Mouse (Mus musculus) A20 (cell line): ENCODE measurements around the gene Rai14.
A peak's percentile ranks its signal among the peaks of the same experiment; 100 is the strongest.

Experiments used
- DNase-seq: peaks from one replicate; pipeline ENCODE4 v3.0.0-alpha.2; 2011; ENCODE audit warnings: low read depth, low spot score

Rai14 gene

DNA sequence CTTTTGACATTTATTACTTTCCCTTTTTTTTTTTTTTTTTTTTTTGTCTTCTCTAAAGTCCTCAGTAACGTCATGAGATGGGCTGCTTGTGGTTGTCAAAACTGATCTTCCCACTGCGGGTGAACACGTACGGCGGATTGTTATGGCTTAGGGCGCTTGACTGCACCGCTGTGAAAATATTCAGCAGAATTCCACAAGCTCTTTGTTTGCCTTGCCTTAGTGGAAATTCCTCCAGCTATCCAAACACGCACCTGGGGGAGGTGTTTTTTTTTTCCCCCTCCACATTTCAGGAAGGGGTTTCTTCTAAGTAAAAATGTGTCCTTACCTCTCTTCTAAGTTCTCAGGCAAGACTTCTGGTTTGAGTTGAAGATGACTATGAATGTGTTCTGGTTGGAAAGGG lies 6.2 kb upstream of the Rai14 start:
- DNase-seq: no peak

DNA sequence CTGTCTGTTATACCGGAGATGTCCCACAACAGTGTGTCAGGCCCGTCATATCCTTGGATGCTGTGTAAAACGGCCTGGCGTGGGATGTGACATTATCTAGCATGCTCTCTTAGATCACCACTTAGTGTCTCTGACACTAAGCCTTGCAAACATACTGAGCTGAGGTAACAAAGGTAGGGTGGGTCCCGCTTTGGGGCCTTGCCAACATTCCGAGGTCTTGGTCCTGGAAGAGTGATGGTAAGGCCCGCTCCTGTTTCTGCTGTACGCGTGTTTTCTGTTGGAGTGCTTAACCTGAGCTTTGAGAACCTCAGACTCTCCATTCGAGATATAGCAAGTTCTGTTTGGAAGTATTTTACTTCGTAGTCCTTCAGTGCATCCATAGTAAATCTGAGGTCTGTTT lies 5.8 kb upstream of the Rai14 start:
- no peak for DNase-seq

- DNase-seq: no peak
These were observed 5.1 kb upstream of the Rai14 start for GRCm38 (mm10) chr15:10719511-10719910.

DNA sequence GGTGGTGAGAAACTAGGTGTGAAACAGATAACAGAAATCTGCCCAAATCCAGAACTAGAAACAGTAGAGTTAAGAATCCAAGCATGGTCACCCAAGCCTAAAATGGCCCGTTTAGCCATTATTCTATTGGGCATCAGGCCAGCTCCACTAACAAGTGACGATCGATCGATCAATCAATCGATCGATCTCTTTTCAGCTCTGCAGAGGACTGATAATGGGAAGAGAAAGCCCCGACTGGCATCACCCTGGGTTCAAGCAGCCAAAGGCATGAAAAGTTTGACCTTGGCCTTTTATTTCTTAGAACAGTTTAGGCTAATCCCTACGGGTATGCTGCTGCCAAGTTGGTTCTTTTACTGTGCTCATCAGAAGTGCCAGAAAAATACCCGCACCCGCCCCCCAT lies 4.3 kb upstream of the Rai14 start:
- DNase-seq: no peak

- no peak for DNase-seq
These were observed 2.9 kb upstream of the Rai14 start for GRCm38 (mm10) chr15:10717284-10717683.

- DNase-seq: no peak
These were observed 1.5 kb upstream of the Rai14 start for GRCm38 (mm10) chr15:10715966-10716365.

GRCm38 (mm10) chr15:10715139-10715505 lies 698 bp upstream of the Rai14 start:
- no peak for DNase-seq

DNA sequence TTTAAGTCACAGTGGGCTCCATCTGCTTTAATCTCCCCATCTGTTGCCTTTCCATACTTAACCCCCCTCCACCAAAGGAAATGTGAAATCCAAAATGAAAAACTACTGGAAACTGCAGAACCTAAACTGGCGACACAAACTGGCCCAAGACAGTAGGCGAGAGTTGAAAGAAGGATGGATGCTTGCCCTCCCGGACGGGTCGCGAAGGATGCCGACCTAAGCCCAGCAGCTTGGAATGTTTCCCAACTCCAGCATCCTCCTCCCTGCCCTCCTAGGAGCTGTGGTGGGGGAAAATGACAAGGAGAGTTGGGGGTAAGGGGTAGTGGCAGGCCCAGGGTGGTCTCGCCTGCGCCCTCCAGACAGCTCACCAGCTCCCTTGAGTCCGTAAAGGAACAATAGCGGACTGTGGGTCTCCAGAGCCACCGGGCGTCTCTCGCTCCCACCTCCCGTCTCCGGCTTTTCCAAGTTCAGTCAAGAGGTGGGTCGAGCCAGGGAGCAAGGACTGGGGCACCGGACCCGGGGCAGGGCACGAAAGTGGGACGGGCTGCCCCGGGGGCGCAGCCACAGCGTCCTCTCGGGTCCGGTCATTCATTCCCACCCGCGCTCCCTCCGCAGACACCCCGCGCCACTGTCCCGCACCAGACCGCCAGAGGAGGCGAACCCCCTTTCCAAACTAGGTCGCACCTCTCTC lies 653 bp downstream of the Rai14 start:
- DNase-seq: no peak

DNA sequence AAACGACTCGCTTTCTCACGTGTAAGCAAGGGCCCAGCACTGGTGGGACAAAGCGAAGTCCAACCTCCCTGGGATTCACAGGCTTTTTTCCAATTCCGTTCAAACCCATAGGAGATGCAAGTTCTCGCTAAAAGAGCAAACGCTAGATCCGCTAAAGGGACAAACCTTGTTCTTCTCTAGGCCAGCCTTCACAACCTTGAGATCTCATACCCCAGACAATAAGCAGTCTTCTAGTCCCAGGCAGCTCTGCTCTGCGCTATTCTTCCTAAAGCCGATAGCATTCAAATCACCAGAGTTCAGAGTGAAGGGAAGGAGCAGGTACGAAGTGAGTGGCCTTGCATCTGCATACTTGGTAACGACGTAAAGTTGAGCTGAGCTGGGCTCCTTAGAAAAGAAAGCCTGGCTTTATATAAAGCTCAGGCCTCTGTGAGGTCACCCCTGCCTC lies 1.2 kb downstream of the Rai14 start:
- no peak for DNase-seq

GRCm38 (mm10) chr15:10712288-10712687 lies 2.1 kb downstream of the Rai14 start:
- DNase-seq: no peak

GRCm38 (mm10) chr15:10711231-10711630 lies 3.2 kb downstream of the Rai14 start:
- DNase-seq: no peak

DNA sequence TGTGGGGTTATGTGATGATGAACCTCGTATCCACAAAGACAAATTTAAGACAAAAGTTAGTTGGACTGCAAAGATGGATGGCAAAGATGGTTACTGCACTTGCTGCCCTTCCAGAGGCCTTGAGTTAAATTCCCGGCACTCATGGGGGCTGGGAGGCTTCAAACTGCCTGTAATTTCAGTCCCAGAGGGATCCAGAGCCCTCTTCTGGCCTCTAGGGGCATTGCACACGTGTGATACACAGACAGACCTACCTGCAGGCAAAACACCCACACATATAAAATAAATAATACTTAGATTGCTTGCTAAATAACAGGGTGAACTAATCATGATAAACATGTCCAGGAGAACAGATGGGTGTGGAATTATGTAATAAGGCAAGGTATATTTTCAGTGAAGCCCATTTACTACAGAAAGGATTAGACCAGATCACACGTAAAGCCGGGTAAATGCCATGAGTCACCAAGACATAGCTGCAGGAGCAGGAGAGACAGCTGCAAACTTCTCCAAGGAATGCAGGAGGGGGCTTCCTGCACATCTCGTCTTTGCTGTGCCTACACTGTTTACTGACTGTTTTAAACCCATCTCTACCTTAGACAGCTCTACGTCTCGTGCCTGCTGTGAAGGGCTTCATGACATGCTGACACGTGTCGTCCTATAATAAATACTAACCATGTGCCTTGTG lies 5.7 kb downstream of the Rai14 start:
- DNase-seq: peak; percentile 34

DNA sequence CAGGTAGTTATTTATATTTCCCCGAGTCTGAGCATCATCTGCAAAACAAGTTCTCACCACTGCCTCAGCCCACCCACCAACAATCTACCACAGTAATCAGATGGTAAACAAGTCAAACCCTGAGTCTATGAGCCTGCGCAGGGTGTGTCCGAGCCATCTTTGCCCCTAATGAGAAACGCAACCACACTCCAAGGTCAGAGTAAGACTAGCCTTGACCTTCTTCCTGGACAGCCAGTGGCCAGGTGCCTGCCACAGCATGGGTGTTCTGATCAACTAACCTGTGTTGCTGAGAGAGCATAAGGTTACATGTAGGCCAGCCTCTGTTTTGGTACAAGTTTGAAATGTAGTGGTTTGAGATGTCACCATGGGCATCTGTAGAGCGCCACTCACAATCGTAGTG lies 7.3 kb downstream of the Rai14 start:
- no peak for DNase-seq

GRCm38 (mm10) chr15:10706414-10706813 lies 8.0 kb downstream of the Rai14 start:
- no peak for DNase-seq

DNA sequence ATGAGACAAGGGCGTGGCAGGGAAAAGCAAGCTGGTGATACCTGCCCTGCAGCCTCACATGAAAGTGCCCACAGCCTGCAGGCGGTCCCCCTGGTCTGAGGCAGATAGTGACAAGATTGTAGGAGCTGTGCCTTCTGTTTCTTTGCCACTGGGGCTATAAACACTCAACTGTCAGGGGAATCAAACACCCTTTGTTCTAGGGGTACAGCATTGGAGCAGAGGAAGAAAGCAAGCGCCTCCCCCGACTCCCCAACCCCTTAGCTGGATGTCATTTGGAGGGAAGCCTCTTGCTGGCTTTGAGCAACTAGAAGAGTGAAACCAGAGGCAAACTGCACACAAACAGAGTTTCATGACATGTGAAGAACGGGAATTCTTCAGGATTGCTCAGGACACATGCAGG lies 8.7 kb downstream of the Rai14 start:
- no peak for DNase-seq

- no peak for DNase-seq
These were observed 10.1 kb downstream of the Rai14 start for GRCm38 (mm10) chr15:10704328-10704727.

DNA sequence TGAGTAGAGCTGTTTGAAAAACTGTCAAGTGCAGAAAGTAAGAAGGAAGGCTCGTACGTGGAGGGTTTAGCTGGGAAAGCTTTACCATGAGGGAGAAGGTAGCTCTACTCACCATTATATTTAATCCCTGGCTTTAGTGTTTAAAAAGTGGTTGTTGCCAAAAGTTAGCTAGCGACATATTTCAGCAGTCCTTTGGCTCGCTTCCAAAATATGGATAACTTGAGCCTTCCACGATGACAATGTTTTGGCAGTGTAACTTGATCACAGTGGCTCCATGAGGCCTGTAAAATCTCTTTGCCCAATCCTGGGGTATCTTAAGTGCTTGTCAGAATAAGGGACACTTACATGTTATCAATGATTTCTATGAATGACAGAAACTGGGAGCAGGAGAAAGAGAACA lies 12.9 kb downstream of the Rai14 start:
- no peak for DNase-seq

- DNase-seq: no peak
These were observed 13.4 kb downstream of the Rai14 start for GRCm38 (mm10) chr15:10700891-10701466.

- no peak for DNase-seq
These were observed 17.8 kb downstream of the Rai14 start for GRCm38 (mm10) chr15:10696478-10697234.

DNA sequence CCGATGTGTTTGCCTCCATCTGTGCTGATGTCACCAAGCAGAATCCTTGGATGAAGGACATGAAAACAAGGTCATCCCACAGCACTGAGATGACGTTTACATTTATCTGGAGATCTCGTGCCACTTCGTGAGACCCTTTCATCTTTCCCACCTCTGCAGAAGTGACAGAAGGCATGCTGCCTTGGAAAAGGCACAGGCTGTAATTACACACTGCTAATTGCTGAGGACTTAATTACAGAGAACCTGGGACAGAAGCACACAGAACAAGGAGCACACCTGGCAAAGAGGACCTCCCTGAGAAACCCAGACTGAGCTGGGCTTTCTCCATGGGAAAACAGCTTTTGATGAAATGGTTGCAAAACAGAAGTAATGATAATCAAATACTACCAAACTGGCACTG lies 21.8 kb downstream of the Rai14 start:
- DNase-seq: no peak

DNA sequence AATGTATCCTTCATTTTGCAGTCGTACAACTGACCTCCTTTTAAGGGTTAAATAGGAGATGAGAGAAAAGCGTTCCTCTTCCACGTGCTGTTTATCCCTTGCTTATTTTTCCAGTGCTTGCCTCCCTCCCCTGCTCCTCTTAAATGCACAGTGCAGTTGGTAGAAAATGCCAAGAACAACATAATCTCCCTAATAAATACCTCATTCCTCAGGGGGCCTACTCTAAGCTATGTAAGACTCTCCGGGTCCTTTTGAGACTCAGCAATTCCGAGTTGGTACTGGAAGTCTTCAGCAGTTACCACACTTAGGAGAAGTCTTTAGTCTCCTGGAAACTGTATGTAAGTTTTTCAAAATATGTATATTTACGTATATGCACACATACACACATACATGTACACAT lies 22.9 kb downstream of the Rai14 start:
- no peak for DNase-seq

DNA sequence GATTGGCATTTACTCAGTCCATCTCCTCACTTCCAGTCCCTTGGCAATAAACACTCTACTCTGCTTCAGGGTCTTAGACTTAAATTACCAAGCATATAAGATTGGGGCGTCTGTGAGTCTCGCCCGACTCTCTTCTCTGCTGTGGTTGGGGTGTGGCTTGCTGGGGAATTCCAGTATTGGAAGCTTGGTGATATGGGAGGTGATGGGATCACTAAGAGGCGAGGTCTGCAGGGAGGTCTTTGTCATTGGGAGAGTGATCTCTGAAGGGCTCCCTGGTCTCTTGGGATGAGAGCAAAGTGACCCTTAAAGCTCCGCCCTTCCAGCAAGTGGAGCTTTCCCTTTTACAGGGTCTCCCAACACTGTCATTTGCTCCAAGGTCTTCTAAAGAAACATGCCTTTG lies 23.5 kb downstream of the Rai14 start:
- DNase-seq: no peak
